Mouse (Mus musculus) liver, adult 2 months (tissue): ENCODE results near the gene Mrpl43. TPM values are rescaled to one million over a fixed set of nuclear protein-coding genes. Genes with fewer than 3 reads are reported as not detected.

Experiments
- DNase-seq: peaks from one replicate; pipeline ENCODE4 v3.0.0-alpha.2; 2011; ENCODE audit warnings: low read depth, low spot score; ENCODE audit errors: extremely low read depth
- H3K27ac ChIP-seq: fragments of 200-500 bp; replicated peaks from 2 replicates; pipeline ENCODE4 v1.5.1; 2012; ENCODE audit warnings: low read depth, mild to moderate bottlenecking, control low read depth, inconsistent platforms, low read length; ENCODE audit not compliant: insufficient read depth
- H3K27me3 ChIP-seq: fragments of 200-500 bp; 2 replicates; pipeline ENCODE4 v1.6.1; 2012; ENCODE audit warnings: mild to moderate bottlenecking, moderate library complexity, low read length, inconsistent platforms; ENCODE audit not compliant: control insufficient read depth, insufficient read depth
- H3K36me3 ChIP-seq: fragments of 200-500 bp; 2 replicates; pipeline ENCODE4 v1.6.1; 2012; ENCODE audit warnings: low read length, inconsistent platforms; ENCODE audit not compliant: control insufficient read depth, insufficient read depth
- H3K4me1 ChIP-seq: fragments of 200-500 bp; 2 replicates; pipeline ENCODE4 v1.6.1; 2011; ENCODE audit warnings: low read length; ENCODE audit not compliant: control insufficient read depth, insufficient read depth
- H3K4me3 ChIP-seq: fragments of 200-500 bp; 2 replicates; pipeline ENCODE4 v1.5.1; 2011; ENCODE audit warnings: low read depth, mild to moderate bottlenecking, control low read depth, low read length, moderate library complexity; ENCODE audit not compliant: insufficient read depth
- H3K79me2 ChIP-seq: fragments of 200-500 bp; 2 replicates; pipeline ENCODE4 v1.6.1; 2012; ENCODE audit warnings: inconsistent platforms, mild to moderate bottlenecking, low read length, moderate library complexity; ENCODE audit not compliant: control insufficient read depth, insufficient read depth
- H3K9ac ChIP-seq: fragments of 200-500 bp; 2 replicates; pipeline ENCODE4 v1.6.1; 2012; ENCODE audit warnings: low read depth, mild to moderate bottlenecking, control low read depth, inconsistent platforms, low read length
- CTCF ChIP-seq: fragments of 200-500 bp; IDR thresholded peaks from 2 replicates; pipeline ENCODE4 v1.5.1; 2011; ENCODE audit warnings: low read depth, low read length, control low read depth
- POLR2A ChIP-seq: fragments of 200-500 bp; IDR thresholded peaks from 2 replicates; pipeline ENCODE4 v1.6.1; 2011; ENCODE audit warnings: low read length, control low read depth; ENCODE audit not compliant: insufficient read depth; ENCODE audit errors: extremely low read depth
- WGBS: fragments of 180-500 bp; shearing (Covaris S2); methylation state at CpG from one replicate; pipeline ENCODE4 v1.1.7; 2018; 5-methylcytosine and 5-hydroxymethylcytosine counted together
- polyA plus RNA-seq: library from polyadenylated mRNA; depleted of rRNA; stranded (reverse); fragments of >200 nt; gene quantifications from 2 replicates; pipeline ENCODE4 v1.2.3, GENCODE M21; 2012
- total RNA-seq: library from RNA; depleted of rRNA; stranded (reverse); fragments of >200 nt; gene quantifications from 2 replicates; pipeline ENCODE4 v1.2.3, GENCODE M21; 2014

Mrpl43 gene
- total and polyA plus RNA-seq, 2 experiments: 26.6 to 76.2 TPM

GRCm38 (mm10) chr19:44987004-44987403, 19.2 kb downstream of the Mrpl43 start:
- Histone ChIP-seq H3K36me3 (no peaks in the 10 kb centered on the region), H3K9ac (no peak overlapping the region), H3K27ac (no peak overlapping the region), H3K27me3 (no peaks in the 10 kb centered on the region), H3K4me1 (peaks cover 35% of the 10 kb centered on the region), H3K4me3 (no peak overlapping the region), H3K79me2 (peaks cover 3% of the 10 kb centered on the region; the same call in 1 of the 2 replicates)
- WGBS: 83% methylated on average over 6 of the region's 6 CpGs
- no peak for DNase-seq
- TF ChIP-seq POLR2A (no peak), CTCF (no peak)

- Histone ChIP-seq H3K4me3 (no peak overlapping the region), H3K27me3 (no peaks in the 10 kb centered on the region), H3K79me2 (no peaks in the 10 kb centered on the region), H3K9ac (no peak overlapping the region), H3K4me1 (peaks cover 28% of the 10 kb centered on the region), H3K36me3 (peaks cover 5% of the 10 kb centered on the region; the same call in 1 of the 2 replicates), H3K27ac (peak overlapping the region; percentile 69)
- WGBS: 11% methylated on average over 5 of the region's 5 CpGs
- peak; percentile 90 for DNase-seq
- TF ChIP-seq POLR2A: no peak
- no peak for TF ChIP-seq CTCF
Observed at GRCm38 (mm10) chr19:44985159-44985988, 20.9 kb downstream of the Mrpl43 start.

- Histone ChIP-seq H3K4me1 (peaks cover 28% of the 10 kb centered on the region), H3K79me2 (no peaks in the 10 kb centered on the region), H3K27ac (peak overlapping the region; percentile 69), H3K36me3 (peaks cover 5% of the 10 kb centered on the region; the same call in 1 of the 2 replicates), H3K4me3 (no peak overlapping the region), H3K27me3 (no peaks in the 10 kb centered on the region), H3K9ac (no peak overlapping the region)
- no peak for TF ChIP-seq CTCF
- TF ChIP-seq POLR2A: no peak
- WGBS: 65% methylated on average over 4 of the region's 4 CpGs
- DNase-seq: no peak
Observed at GRCm38 (mm10) chr19:44984420-44984819, 21.8 kb downstream of the Mrpl43 start.

GRCm38 (mm10) chr19:44983366-44983765, 22.9 kb downstream of the Mrpl43 start:
- Histone ChIP-seq H3K4me3 (no peak overlapping the region), H3K79me2 (no peaks in the 10 kb centered on the region), H3K36me3 (peaks cover 11% of the 10 kb centered on the region), H3K9ac (no peak overlapping the region), H3K27me3 (no peaks in the 10 kb centered on the region), H3K27ac (peak overlapping the region; percentile 50), H3K4me1 (peaks cover 26% of the 10 kb centered on the region)
- TF ChIP-seq CTCF (no peak), POLR2A (no peak)
- peak; percentile 32 for DNase-seq
- 63% methylated on average over 6 of the region's 6 CpGs for WGBS

GRCm38 (mm10) chr19:44982477-44983115, 23.6 kb downstream of the Mrpl43 start:
- H3K9ac ChIP-seq: peak overlapping the region; percentile 28; the same call in 1 of the 2 replicates
- peaks cover 23% of the 10 kb centered on the region for H3K4me1 ChIP-seq
- H3K27ac ChIP-seq: peak overlapping the region; percentile 76
- no peaks in the 10 kb centered on the region for H3K79me2 ChIP-seq
- TF ChIP-seq POLR2A: no peak
- TF ChIP-seq CTCF: no peak
- no peaks in the 10 kb centered on the region for H3K27me3 ChIP-seq
- 17% methylated on average over 7 of the region's 7 CpGs for WGBS
- DNase-seq: peak; percentile 89
- H3K36me3 ChIP-seq: peaks cover 15% of the 10 kb centered on the region
- no peak overlapping the region for H3K4me3 ChIP-seq

- DNase-seq: no peak
- no peak for TF ChIP-seq CTCF
- no peak for TF ChIP-seq POLR2A
- Histone ChIP-seq H3K4me3 (no peak overlapping the region), H3K27ac (no peak overlapping the region), H3K79me2 (no peaks in the 10 kb centered on the region), H3K4me1 (peaks cover 22% of the 10 kb centered on the region), H3K9ac (no peak overlapping the region), H3K27me3 (no peaks in the 10 kb centered on the region), H3K36me3 (peaks cover 29% of the 10 kb centered on the region)
- 100% methylated on average over 2 of the region's 2 CpGs for WGBS
Observed at GRCm38 (mm10) chr19:44980787-44981186, 25.5 kb downstream of the Mrpl43 start.
